Mouse (Mus musculus) midbrain, postnatal 0 days (tissue): ENCODE measurements around the gene Fip1l1. TPM values are rescaled to one million over a fixed set of nuclear protein-coding genes. Genes with fewer than 3 reads are reported as not detected.
A peak's percentile ranks its signal among the peaks of the same experiment; 100 is the strongest.

Experiments used
- ATAC-seq: fragments of 200-750 bp; cut with Nextera tagmentation; 2 replicates; pipeline ENCODE4 v1.8.0; 2017; ENCODE audit warnings: moderate number of reproducible peaks, mild to moderate bottlenecking, moderate TSS enrichment, moderate library complexity; ENCODE audit not compliant: low FRiP score
- DNase-seq: peaks from one replicate; pipeline ENCODE4 v3.0.0-alpha.2; 2015; ENCODE audit warnings: low spot score
- H3K27ac ChIP-seq: fragments of 300-500 bp; sonication (generic); 2 replicates; pipeline ENCODE4 v1.5.1; 2014; ENCODE audit warnings: low read depth, mild to moderate bottlenecking, low read length, mixed read lengths
- H3K27me3 ChIP-seq: fragments of 300-500 bp; sonication (generic); 2 replicates; pipeline ENCODE4 v1.6.1; 2014; ENCODE audit warnings: low read length, control low read depth, mixed read lengths; ENCODE audit not compliant: insufficient read depth
- H3K36me3 ChIP-seq: fragments of 300-500 bp; sonication (generic); 2 replicates; pipeline ENCODE4 v1.6.1; 2014; ENCODE audit warnings: low read length, control low read depth, mixed read lengths; ENCODE audit not compliant: insufficient read depth
- H3K4me1 ChIP-seq: fragments of 300-500 bp; sonication (generic); 2 replicates; pipeline ENCODE4 v1.6.1; 2014; ENCODE audit warnings: mild to moderate bottlenecking, control low read depth, antibody characterized with exemption, low read length, mixed read lengths; ENCODE audit not compliant: insufficient read depth
- H3K4me2 ChIP-seq: fragments of 300-500 bp; sonication (generic); 2 replicates; pipeline ENCODE4 v1.6.1; 2014; ENCODE audit warnings: low read depth, mild to moderate bottlenecking, low read length, mixed read lengths; ENCODE audit not compliant: poor library complexity, severe bottlenecking
- H3K4me3 ChIP-seq: fragments of 300-500 bp; sonication (generic); 2 replicates; pipeline ENCODE4 v1.5.1; 2014; ENCODE audit warnings: low read depth, mild to moderate bottlenecking, low read length, moderate library complexity
- H3K9ac ChIP-seq: fragments of 300-500 bp; sonication (generic); replicated peaks from 2 replicates; pipeline ENCODE4 v1.6.1; 2014; ENCODE audit warnings: mild to moderate bottlenecking, low read length, moderate library complexity, mixed read lengths; ENCODE audit not compliant: poor library complexity, severe bottlenecking
- H3K9me3 ChIP-seq: fragments of 300-500 bp; sonication (generic); 2 replicates; pipeline ENCODE4 v1.6.1; 2016; ENCODE audit warnings: low read length, control low read depth
- CTCF ChIP-seq: IDR thresholded peaks from 2 replicates; pipeline ENCODE4 v1.5.1; 2016; ENCODE audit warnings: antibody characterized with exemption, mild to moderate bottlenecking
- WGBS: fragments of 180-500 bp; shearing (Covaris S2); extraction: QIAGEN DNeasy Blood & Tissue Kit; methylation state at CpG from one replicate; pipeline ENCODE4 v1.1.7; 2014; 5-methylcytosine and 5-hydroxymethylcytosine counted together
- polyA plus RNA-seq: library from polyadenylated mRNA; unstranded; fragments of >200 nt; fragmentation: Nextera tagmentation; extraction: Ambion mirVana; gene quantifications from 2 replicates; pipeline ENCODE4 v1.2.1, GENCODE M21; 2015
- total RNA-seq: library from RNA; depleted of rRNA; stranded (reverse); fragments of >200 nt; gene quantifications from 2 replicates; pipeline ENCODE4 v1.2.3, GENCODE M21; 2014

Gene Fip1l1
- total and polyA plus RNA-seq, 2 experiments from 2014 or later = 57.6 to 63.1 TPM

GRCm38 (mm10) chr5:74632369-74633114 is 97.3 kb downstream of the Fip1l1 start:
- Histone ChIP-seq H3K9me3 (no peaks in the 10 kb centered on the region), H3K4me2 (no peak overlapping the region), H3K4me3 (no peak overlapping the region), H3K36me3 (0 out of 2 replicates have a peak, but pooled peaks cover 3% of the 10 kb centered on the region), H3K9ac (no peak overlapping the region), H3K27ac (no peak overlapping the region), H3K27me3 (no peaks in the 10 kb centered on the region), H3K4me1 (no peaks in the 10 kb centered on the region)
- peak; percentile 9 for DNase-seq
- TF ChIP-seq CTCF = no peak
- no peak for ATAC-seq
- WGBS = 64% methylated on average over 17 of the region's 17 CpGs

- H3K9me3 ChIP-seq = no peaks in the 10 kb centered on the region
- 88% methylated on average over 6 of the region's 6 CpGs for WGBS
- no peaks in the 10 kb centered on the region for H3K36me3 ChIP-seq
- H3K27ac ChIP-seq = no peak overlapping the region
- H3K9ac ChIP-seq = no peak overlapping the region
- no peak overlapping the region for H3K4me2 ChIP-seq
- no peaks in the 10 kb centered on the region for H3K27me3 ChIP-seq
- TF ChIP-seq CTCF = no peak
- H3K4me3 ChIP-seq = no peak overlapping the region
- DNase-seq (no peak), ATAC-seq (no peak)
- H3K4me1 ChIP-seq = no peaks in the 10 kb centered on the region
Measured at GRCm38 (mm10) chr5:74633453-74633852, 98.2 kb downstream of the Fip1l1 start.

- Histone ChIP-seq H3K27ac (no peak overlapping the region), H3K9me3 (no peaks in the 10 kb centered on the region), H3K4me1 (no peaks in the 10 kb centered on the region), H3K4me3 (no peak overlapping the region), H3K27me3 (no peaks in the 10 kb centered on the region), H3K9ac (no peak overlapping the region), H3K4me2 (no peak overlapping the region), H3K36me3 (no peaks in the 10 kb centered on the region)
- WGBS = 82% methylated on average over 3 of the region's 3 CpGs
- TF ChIP-seq CTCF = no peak
- no peak for DNase-seq
- no peak for ATAC-seq
Measured at GRCm38 (mm10) chr5:74634391-74634790, 99.1 kb downstream of the Fip1l1 start.

- no peaks in the 10 kb centered on the region for H3K36me3 ChIP-seq
- no peak overlapping the region for H3K4me3 ChIP-seq
- H3K27ac ChIP-seq = no peak overlapping the region
- H3K4me2 ChIP-seq = no peak overlapping the region
- TF ChIP-seq CTCF = no peak
- H3K9ac ChIP-seq = no peak overlapping the region
- H3K27me3 ChIP-seq = no peaks in the 10 kb centered on the region
- no peaks in the 10 kb centered on the region for H3K4me1 ChIP-seq
- ATAC-seq (no peak), DNase-seq (no peak)
- 90% methylated on average over 6 of the region's 6 CpGs for WGBS
- no peaks in the 10 kb centered on the region for H3K9me3 ChIP-seq
Measured at GRCm38 (mm10) chr5:74639516-74639915, 104.3 kb downstream of the Fip1l1 start.

GRCm38 (mm10) chr5:74640504-74640903 is 105.3 kb downstream of the Fip1l1 start:
- Histone ChIP-seq H3K27me3 (no peaks in the 10 kb centered on the region), H3K4me1 (no peaks in the 10 kb centered on the region), H3K9ac (no peak overlapping the region), H3K9me3 (no peaks in the 10 kb centered on the region), H3K36me3 (no peaks in the 10 kb centered on the region), H3K27ac (no peak overlapping the region), H3K4me2 (no peak overlapping the region), H3K4me3 (no peak overlapping the region)
- no peak for DNase-seq
- ATAC-seq = no peak
- WGBS = 90% methylated on average over 4 of the region's 4 CpGs
- TF ChIP-seq CTCF = no peak

- Histone ChIP-seq H3K9me3 (no peaks in the 10 kb centered on the region), H3K27ac (no peak overlapping the region), H3K9ac (no peak overlapping the region), H3K4me1 (no peaks in the 10 kb centered on the region), H3K36me3 (no peaks in the 10 kb centered on the region), H3K4me2 (no peak overlapping the region), H3K4me3 (no peak overlapping the region), H3K27me3 (no peaks in the 10 kb centered on the region)
- WGBS = 46% methylated on average over 6 of the region's 6 CpGs
- peak; percentile 62 for TF ChIP-seq CTCF
- peak; percentile 40 for DNase-seq
- no peak for ATAC-seq
Measured at GRCm38 (mm10) chr5:74641000-74641399, 105.8 kb downstream of the Fip1l1 start.
